Mouse (Mus musculus) embryo, embryonic 11.5 days (tissue): ENCODE measurements around the gene Lrrc8b.
A peak's percentile ranks its signal among the peaks of the same experiment; 100 is the strongest.

Experiments used
- DNase-seq: peaks from one replicate; pipeline ENCODE4 v3.0.0-alpha.2; 2012; ENCODE audit warnings: low read depth, low spot score

The Lrrc8b gene

GRCm38 (mm10) chr5:105480561-105480960, 65.0 kb downstream of the Lrrc8b start:
- DNase-seq: no peak

- DNase-seq: no peak
These were observed 68.1 kb downstream of the Lrrc8b start for GRCm38 (mm10) chr5:105483632-105484031.

- DNase-seq: no peak
These were observed 68.7 kb downstream of the Lrrc8b start for GRCm38 (mm10) chr5:105484247-105484646.

GRCm38 (mm10) chr5:105484891-105485290, 69.3 kb downstream of the Lrrc8b start:
- no peak for DNase-seq

- no peak for DNase-seq
These were observed 74.6 kb downstream of the Lrrc8b start for GRCm38 (mm10) chr5:105490211-105490610.

- no peak for DNase-seq
These were observed 75.8 kb downstream of the Lrrc8b start for GRCm38 (mm10) chr5:105491389-105491788.

- no peak for DNase-seq
These were observed 77.0 kb downstream of the Lrrc8b start for GRCm38 (mm10) chr5:105492367-105493246.

- DNase-seq: no peak
These were observed 77.8 kb downstream of the Lrrc8b start for GRCm38 (mm10) chr5:105493377-105493776.

- no peak for DNase-seq
These were observed 78.8 kb downstream of the Lrrc8b start for GRCm38 (mm10) chr5:105494246-105494917.

GRCm38 (mm10) chr5:105494918-105495901, 79.6 kb downstream of the Lrrc8b start:
- DNase-seq: peak; percentile 65

GRCm38 (mm10) chr5:105496133-105496532, 80.6 kb downstream of the Lrrc8b start:
- DNase-seq: no peak

GRCm38 (mm10) chr5:105496586-105496985, 81.0 kb downstream of the Lrrc8b start:
- DNase-seq: no peak

GRCm38 (mm10) chr5:105498429-105499000, 82.9 kb downstream of the Lrrc8b start:
- no peak for DNase-seq

- no peak for DNase-seq
These were observed 83.8 kb downstream of the Lrrc8b start for GRCm38 (mm10) chr5:105499396-105499795.

- DNase-seq: no peak
These were observed 84.9 kb downstream of the Lrrc8b start for GRCm38 (mm10) chr5:105500132-105501121.

GRCm38 (mm10) chr5:105501136-105501535, 85.6 kb downstream of the Lrrc8b start:
- no peak for DNase-seq

GRCm38 (mm10) chr5:105508813-105509212, 93.2 kb downstream of the Lrrc8b start:
- no peak for DNase-seq

GRCm38 (mm10) chr5:105512297-105512696, 96.7 kb downstream of the Lrrc8b start:
- DNase-seq: no peak

- no peak for DNase-seq
These were observed 100.0 kb downstream of the Lrrc8b start for GRCm38 (mm10) chr5:105515532-105515931.

- DNase-seq: no peak
These were observed 100.7 kb downstream of the Lrrc8b start for GRCm38 (mm10) chr5:105516290-105516689.
